Mouse (Mus musculus) heart, postnatal 0 days (tissue): ENCODE measurements around the gene Ccl2.

Source experiments
- CTCF ChIP-seq: IDR thresholded peaks from 2 replicates; pipeline ENCODE4 v1.5.1; 2016; ENCODE audit warnings: antibody characterized with exemption, control low read depth, low read depth
- EP300 ChIP-seq: IDR thresholded peaks from 2 replicates; pipeline ENCODE4 v1.6.1; 2016; ENCODE audit warnings: antibody characterized with exemption, low read depth

DNA sequence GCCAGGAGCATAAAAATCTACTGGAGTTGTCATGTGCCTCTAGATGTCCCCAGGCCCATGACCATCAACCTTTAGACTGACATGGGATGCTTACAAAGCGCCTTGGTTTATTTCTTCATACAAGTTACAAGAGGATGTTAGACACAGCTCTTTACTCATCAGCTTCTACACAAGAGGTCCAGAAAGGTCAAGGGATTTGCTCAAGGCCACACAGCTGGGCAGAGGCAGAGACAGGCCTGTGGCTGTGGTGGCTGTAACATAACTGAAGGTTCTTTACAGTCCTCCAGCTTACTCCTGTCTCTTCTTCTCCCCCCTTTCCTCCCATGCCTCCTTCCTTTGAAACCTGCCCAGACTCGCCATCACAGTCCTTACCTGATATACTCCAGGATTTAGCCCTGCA, 5.2 kb upstream of the Ccl2 start:
- no peak for TF ChIP-seq CTCF
- no peak for TF ChIP-seq EP300
